Mouse (Mus musculus) heart, adult 2 months (tissue): ENCODE data around the gene Kri1.

Experiments
- CTCF ChIP-seq: fragments of 200-600 bp; IDR thresholded peaks from 2 replicates; pipeline ENCODE4 v1.8.1; 2022; ENCODE audit warnings: antibody characterized with exemption, mild to moderate bottlenecking, moderate library complexity
- EP300 ChIP-seq: fragments of 200-500 bp; IDR thresholded peaks from 2 replicates; pipeline ENCODE4 v1.6.1; 2011; ENCODE audit warnings: low read depth, low read length, control low read depth; ENCODE audit not compliant: insufficient read depth
- POLR2A ChIP-seq: fragments of 200-500 bp; IDR thresholded peaks from 2 replicates; pipeline ENCODE4 v1.6.1; 2011; ENCODE audit warnings: mild to moderate bottlenecking, low read depth, low read length, control low read depth; ENCODE audit not compliant: insufficient read depth

- no peak for TF ChIP-seq EP300
- TF ChIP-seq POLR2A, result no peak
- no peak for TF ChIP-seq CTCF
Measured at GRCm38 (mm10) chr9:21225415-21225758, 62.4 kb downstream of the Kri1 start.
